Mouse (Mus musculus): ENCODE measurements around the gene Cracr2b.

DNA sequence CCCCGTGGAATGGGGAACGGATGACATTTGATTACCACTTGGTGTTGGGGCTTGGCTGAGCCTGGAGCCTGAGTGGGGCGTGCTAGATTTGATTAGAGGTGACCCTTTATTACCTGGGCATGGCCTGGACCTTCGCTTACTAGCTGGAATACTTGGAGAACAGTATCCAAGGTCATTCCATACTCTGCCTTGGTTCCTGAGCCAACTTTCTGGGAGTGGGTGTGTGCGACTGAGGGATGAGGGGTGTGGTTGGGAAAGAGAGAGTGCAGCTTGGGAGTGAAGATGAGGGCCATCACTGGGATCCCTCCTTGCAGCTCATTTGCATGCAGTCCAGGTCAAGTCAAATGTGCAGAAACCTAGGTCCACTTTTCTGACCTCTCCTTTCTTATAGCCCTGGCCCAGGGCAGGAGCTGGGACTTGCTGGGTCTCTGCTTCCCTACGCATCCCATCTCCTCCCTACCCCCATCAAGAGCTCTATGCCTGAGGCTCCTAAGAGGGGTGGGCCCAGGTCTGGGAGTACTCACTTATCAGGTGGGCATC is 22.3 kb downstream of the Cracr2b start:
- TF ChIP-seq CTCF (IDR thresholded peaks at IDR 0.05; ENCODE audit: low read depth): no peak
- no peak for TF ChIP-seq EP300 (IDR thresholded peaks at IDR 0.05; ENCODE audit: low read depth)
